Mouse (Mus musculus): Measurements from ENCODE around the gene Znrf2. TPM values are rescaled to one million over a fixed set of nuclear protein-coding genes. Genes with fewer than 3 reads are reported as not detected.

Gene Znrf2
- total and polyA plus RNA-seq, 3 experiments: 16.1 to 21.3 TPM; not detected in 1

- DNase-seq (ENCODE audit: low read depth, low spot score): no peak
- Histone ChIP-seq H3K27ac (ENCODE audit: control insufficient read depth, low read depth, low read length) (no peak overlapping the region), H3K27me3 (ENCODE audit: control insufficient read depth in 1 of 2, insufficient read depth in 2 of 2, low read length in 2 of 2) (no peaks in the 10 kb centered on the region), H3K4me3 (ENCODE audit: control insufficient read depth in 1 of 2, insufficient read depth in 1 of 2, low read depth in 2 of 2, low read length in 2 of 2) (no peak overlapping the region), H3K9me3 (replicated peaks; ENCODE audit: insufficient read depth, low read length) (no peaks in the 10 kb centered on the region), H3K79me2 (ENCODE audit: control insufficient read depth, insufficient read depth, low read length, poor library complexity) (peaks cover 4% of the 10 kb centered on the region), H3K9ac (ENCODE audit: control insufficient read depth, low read depth, low read length, poor library complexity, severe bottlenecking) (no peak overlapping the region), H3K36me3 (ENCODE audit: control insufficient read depth in 1 of 2, insufficient read depth in 2 of 2, low read length in 2 of 2) (peaks cover 0 to 20% of the 10 kb centered on the region in 2 experiments; a peak in 2 of 4 replicates), H3K4me1 (ENCODE audit: control insufficient read depth in 1 of 2, insufficient read depth in 2 of 2, low read length in 2 of 2) (peaks cover 3 to 27% of the 10 kb centered on the region in 2 experiments)
- TF ChIP-seq GABPA (IDR thresholded peaks at IDR 0.05; ENCODE audit: low read depth, low read length) (no peak), SIN3A (IDR thresholded peaks at IDR 0.05; ENCODE audit: low read length) (no peak), MXI1 (IDR thresholded peaks at IDR 0.05; ENCODE audit: low read depth, low read length) (no peak), MYB (IDR thresholded peaks at IDR 0.05; ENCODE audit: low read depth, low read length) (no peak), BHLHE40 (IDR thresholded peaks at IDR 0.05; ENCODE audit: borderline replicate concordance, low read depth, low read length) (no peak), ZKSCAN1 (IDR thresholded peaks at IDR 0.05; ENCODE audit: low read depth, low read length) (no peak), MAX (IDR thresholded peaks at IDR 0.05; ENCODE audit: low read length) (no peak), POLR2AphosphoS5 (IDR thresholded peaks at IDR 0.05; ENCODE audit: borderline replicate concordance, low read depth, low read length) (no peak), POLR2A (IDR thresholded peaks at IDR 0.05; ENCODE audit: control insufficient read depth in 1 of 2, insufficient read depth in 1 of 2, low read depth in 1 of 2, low read length in 2 of 2, poor library complexity in 1 of 2) (no peak), MEF2A (IDR thresholded peaks at IDR 0.05; ENCODE audit: extremely low read depth, insufficient replicate concordance, low read depth, low read length, poor library complexity, severe bottlenecking) (no peak), POLR2AphosphoS2 (IDR thresholded peaks at IDR 0.05; ENCODE audit: low read length) (no peak), CHD2 (IDR thresholded peaks at IDR 0.05; ENCODE audit: low read length) (no peak), RAD21 (IDR thresholded peaks at IDR 0.05; ENCODE audit: low read depth, low read length) (no peak), NELFE (IDR thresholded peaks at IDR 0.05; ENCODE audit: low read depth, low read length) (no peak), EP300 (IDR thresholded peaks at IDR 0.05; ENCODE audit: low read depth in 1 of 2, low read length in 2 of 2) (no peak)
These were observed 4.4 kb upstream of the Znrf2 start for GRCm38 (mm10) chr6:54812276-54812675.

DNA sequence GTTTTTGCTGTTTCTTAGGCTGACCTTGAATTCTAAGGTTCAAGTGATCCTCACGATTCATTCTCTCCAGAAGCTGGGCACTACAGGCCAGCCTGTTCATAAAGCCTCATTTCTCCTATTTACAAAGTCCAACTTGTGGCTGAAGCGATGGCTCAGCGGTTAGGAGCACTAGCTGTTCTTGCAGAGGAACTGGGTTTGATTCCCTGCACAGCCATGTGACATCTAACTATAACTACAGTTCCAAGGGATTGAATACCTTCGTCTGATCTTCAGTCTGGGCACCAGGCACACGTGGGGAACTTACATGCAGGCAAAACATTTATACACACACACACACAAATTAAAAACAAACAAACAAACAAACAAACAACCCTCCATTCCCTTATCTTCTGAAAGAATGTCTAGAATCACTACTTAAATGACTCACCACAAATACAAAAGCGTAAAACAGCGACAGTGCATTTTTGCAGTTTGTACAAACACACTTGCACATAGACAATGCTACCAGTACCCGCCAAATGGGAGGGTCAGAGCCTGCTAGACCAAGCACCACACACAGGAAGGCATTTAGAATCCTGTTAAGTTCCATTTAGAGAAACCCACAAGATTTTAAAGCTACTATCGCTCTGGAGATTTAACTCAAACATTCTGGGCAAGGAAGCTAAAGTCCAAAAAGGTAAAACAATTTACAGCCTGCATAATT lies 1.1 kb upstream of the Znrf2 start:
- Histone ChIP-seq H3K36me3 (ENCODE audit: control insufficient read depth in 1 of 2, insufficient read depth in 2 of 2, low read length in 2 of 2) (peaks cover 0 to 27% of the 10 kb centered on the region in 2 experiments; a peak in 2 of 4 replicates), H3K27me3 (ENCODE audit: control insufficient read depth in 1 of 2, insufficient read depth in 2 of 2, low read length in 2 of 2) (no peaks in the 10 kb centered on the region), H3K9ac (ENCODE audit: control insufficient read depth, low read depth, low read length, poor library complexity, severe bottlenecking) (peak overlapping the region; percentile 56), H3K27ac (ENCODE audit: control insufficient read depth, low read depth, low read length) (peak overlapping the region; percentile 50), H3K79me2 (ENCODE audit: control insufficient read depth, insufficient read depth, low read length, poor library complexity) (peaks cover 26% of the 10 kb centered on the region), H3K4me1 (ENCODE audit: control insufficient read depth in 1 of 2, insufficient read depth in 2 of 2, low read length in 2 of 2) (peaks cover 9 to 22% of the 10 kb centered on the region in 2 experiments), H3K4me3 (ENCODE audit: control insufficient read depth in 1 of 2, insufficient read depth in 1 of 2, low read depth in 2 of 2, low read length in 2 of 2) (peak overlapping the region; percentile 21 to 48), H3K9me3 (replicated peaks; ENCODE audit: insufficient read depth, low read length) (no peaks in the 10 kb centered on the region)
- DNase-seq (ENCODE audit: low read depth, low spot score): peak; percentile 66
- no peak for TF ChIP-seq KAT2A (conservative IDR thresholded peaks at IDR 0.05; ENCODE audit: low read depth, low read length)
- no peak for TF ChIP-seq ZNF384 (IDR thresholded peaks at IDR 0.05; ENCODE audit: low read depth, low read length)
- no peak for TF ChIP-seq USF1 (IDR thresholded peaks at IDR 0.05; ENCODE audit: low read depth, low read length)
- no peak for TF ChIP-seq SMC3 (IDR thresholded peaks at IDR 0.05; ENCODE audit: low read depth, low read length)
- no peak for TF ChIP-seq POLR2A (IDR thresholded peaks at IDR 0.05; ENCODE audit: control insufficient read depth in 1 of 2, insufficient read depth in 1 of 2, low read depth in 1 of 2, low read length in 2 of 2, poor library complexity in 1 of 2)
- no peak for TF ChIP-seq BHLHE40 (IDR thresholded peaks at IDR 0.05; ENCODE audit: borderline replicate concordance, low read depth, low read length)
- no peak for TF ChIP-seq E2F4 (IDR thresholded peaks at IDR 0.05; ENCODE audit: borderline replicate concordance, low read depth, low read length)
- no peak for TF ChIP-seq TAL1 (IDR thresholded peaks at IDR 0.05; ENCODE audit: low read length)
- no peak; the same call in 1 of the 2 replicates for TF ChIP-seq MXI1 (IDR thresholded peaks at IDR 0.05; ENCODE audit: low read depth, low read length)
- no peak for TF ChIP-seq POLR2AphosphoS5 (IDR thresholded peaks at IDR 0.05; ENCODE audit: borderline replicate concordance, low read depth, low read length)
- TF ChIP-seq HCFC1 (IDR thresholded peaks at IDR 0.05; ENCODE audit: low read depth, low read length): no peak
- TF ChIP-seq ETS1 (IDR thresholded peaks at IDR 0.05; ENCODE audit: low read depth, low read length): 0 out of 2 replicates have a peak, but pooled peaks have one; percentile 9
- TF ChIP-seq CHD2 (IDR thresholded peaks at IDR 0.05; ENCODE audit: low read length): no peak
- no peak for TF ChIP-seq GATA1 (IDR thresholded peaks at IDR 0.05; ENCODE audit: low read depth, low read length)
- no peak for TF ChIP-seq RCOR1 (IDR thresholded peaks at IDR 0.05; ENCODE audit: low read depth, low read length)
- TF ChIP-seq TBP (IDR thresholded peaks at IDR 0.05; ENCODE audit: low read depth, low read length): peak; percentile 89
- TF ChIP-seq CTCF (IDR thresholded peaks at IDR 0.05 in 2 of 3, conservative IDR thresholded peaks at IDR 0.05 in 1 of 3; ENCODE audit: control insufficient read depth in 1 of 3, insufficient read depth in 1 of 3, low read depth in 2 of 3, low read length in 3 of 3, poor library complexity in 1 of 3, severe bottlenecking in 1 of 3): no peak
- TF ChIP-seq NELFE (IDR thresholded peaks at IDR 0.05; ENCODE audit: low read depth, low read length): no peak
- TF ChIP-seq ZC3H11A (IDR thresholded peaks at IDR 0.05; ENCODE audit: low read depth, low read length): no peak
- no peak for TF ChIP-seq MAX (IDR thresholded peaks at IDR 0.05; ENCODE audit: low read length)
- TF ChIP-seq USF2 (IDR thresholded peaks at IDR 0.05; ENCODE audit: borderline replicate concordance in 1 of 2, insufficient read depth in 1 of 2, low read depth in 1 of 2, low read length in 2 of 2): no peak
- TF ChIP-seq MAZ (IDR thresholded peaks at IDR 0.05; ENCODE audit: low read depth, low read length): 0 out of 2 replicates have a peak, but pooled peaks have one; percentile 22
